Mouse (Mus musculus) C2C12 (cell line): Measurements from ENCODE around the gene Dlx1.

Experiments used
- CEBPB ChIP-seq: IDR thresholded peaks from one replicate; pipeline ENCODE4 v1.6.1; 2011; ENCODE audit warnings: low read depth, mild to moderate bottlenecking, control low read depth, moderate library complexity
- CTCF ChIP-seq: IDR thresholded peaks from one replicate; pipeline ENCODE4 v1.5.1; 2011; ENCODE audit not compliant: control insufficient read depth, insufficient read depth, insufficient read length
- MAX ChIP-seq: IDR thresholded peaks from one replicate; pipeline ENCODE4 v1.6.1; 2011; ENCODE audit warnings: mild to moderate bottlenecking, control low read depth
- MYOG ChIP-seq: IDR thresholded peaks from one replicate; pipeline ENCODE4 v1.6.1; 2011; ENCODE audit not compliant: control insufficient read depth, insufficient read length; ENCODE audit errors: extremely low read depth
- USF1 ChIP-seq: IDR thresholded peaks from one replicate; pipeline ENCODE4 v1.6.1; 2011; ENCODE audit warnings: low read depth, mild to moderate bottlenecking, control low read depth, moderate library complexity

DNA sequence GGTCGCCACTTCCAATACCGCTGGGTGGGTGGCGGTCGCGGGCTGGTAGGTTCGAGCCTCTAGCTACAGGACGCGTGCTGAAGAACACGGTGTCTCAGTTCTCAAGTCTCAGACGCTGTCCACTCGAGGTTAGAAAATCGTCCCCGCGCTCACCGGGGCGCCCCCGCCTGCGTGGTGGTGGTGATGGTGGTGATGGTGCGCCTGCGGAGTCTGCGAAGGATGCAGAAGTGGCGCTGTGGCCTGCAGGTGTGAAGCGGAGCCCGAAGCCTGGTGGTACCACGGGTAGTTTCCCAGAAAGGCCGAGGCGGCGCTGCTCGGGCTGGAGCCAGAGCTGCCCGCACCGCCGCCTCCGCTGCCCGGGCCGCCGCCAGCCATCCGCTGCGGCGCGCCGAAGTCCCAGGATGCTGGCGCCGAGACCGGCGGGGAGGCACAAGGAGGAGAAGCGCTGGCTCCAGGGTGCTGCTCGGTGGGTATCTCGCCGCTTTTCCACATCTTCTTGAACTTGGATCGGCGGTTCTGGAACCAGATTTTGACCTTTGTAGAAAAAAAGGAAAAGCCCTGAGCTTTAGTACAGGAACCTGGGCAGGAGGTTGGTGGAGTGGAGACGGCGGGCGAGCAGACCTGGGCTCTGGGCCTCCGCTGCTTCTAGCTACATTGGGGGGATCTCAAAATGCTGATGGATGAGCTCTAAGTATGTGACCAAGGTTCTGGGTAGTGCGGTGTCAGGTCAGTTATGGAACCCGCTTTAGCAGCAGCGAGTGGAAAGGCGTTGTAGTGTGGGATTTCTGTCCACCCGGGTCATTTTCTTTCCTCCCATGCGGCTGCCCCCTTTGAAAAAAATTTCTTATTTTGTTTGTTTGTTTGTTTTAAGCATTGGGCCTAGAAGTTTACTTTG is 16.7 kb downstream of the Dlx1 start:
- no peak for TF ChIP-seq MAX
- TF ChIP-seq CTCF: no peak
- TF ChIP-seq MYOG: no peak
- TF ChIP-seq CEBPB: no peak
- TF ChIP-seq USF1: no peak
